Mouse (Mus musculus) heart, adult 8-10 months (tissue): ENCODE data around the gene Rptn. TPM values are rescaled to one million over a fixed set of nuclear protein-coding genes. Genes with fewer than 3 reads are reported as not detected.
"Not testable (repeated sequence)": the region's sequence is repeated elsewhere in the genome, so short reads cannot be mapped to it uniquely, and the experiment has no call there.

Experiments used
- DNase-seq: peaks from one replicate; pipeline ENCODE4 v3.0.0; 2022; ENCODE audit warnings: low spot score
- total RNA-seq, 4 experiments: library from RNA; stranded (reverse); gene quantifications; 2 replicates each; pipeline ENCODE4 v1.2.4; 2022

Rptn gene
- not detected for total RNA-seq

DNA sequence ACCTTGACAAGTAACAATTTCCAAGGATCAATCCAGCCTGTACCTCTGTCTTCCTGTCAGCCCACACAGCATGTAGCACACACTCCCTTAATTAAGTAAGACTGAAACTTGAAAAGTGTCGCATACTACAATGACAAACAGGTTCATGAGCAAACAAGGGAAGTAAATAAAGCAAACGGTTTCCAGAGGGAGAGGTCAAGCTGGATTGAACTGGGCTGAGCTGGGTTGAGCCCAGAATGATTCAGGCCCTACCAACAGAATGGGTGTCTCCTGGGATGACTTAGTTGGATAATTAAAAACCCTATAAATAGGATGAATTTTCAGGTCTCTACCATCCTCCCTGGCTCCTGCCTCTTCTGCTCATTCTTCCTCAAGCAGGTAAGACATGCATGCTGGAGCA lies at the start of gene Rptn:
Gene Rptn, plus strand, starts transcription at position 334 of the 400 bp plus-strand sequence.
- no peak for DNase-seq

- DNase-seq = no peak
These were observed 46.6 kb upstream of the Rptn start for GRCm38 (mm10) chr3:93346896-93347295.

DNA sequence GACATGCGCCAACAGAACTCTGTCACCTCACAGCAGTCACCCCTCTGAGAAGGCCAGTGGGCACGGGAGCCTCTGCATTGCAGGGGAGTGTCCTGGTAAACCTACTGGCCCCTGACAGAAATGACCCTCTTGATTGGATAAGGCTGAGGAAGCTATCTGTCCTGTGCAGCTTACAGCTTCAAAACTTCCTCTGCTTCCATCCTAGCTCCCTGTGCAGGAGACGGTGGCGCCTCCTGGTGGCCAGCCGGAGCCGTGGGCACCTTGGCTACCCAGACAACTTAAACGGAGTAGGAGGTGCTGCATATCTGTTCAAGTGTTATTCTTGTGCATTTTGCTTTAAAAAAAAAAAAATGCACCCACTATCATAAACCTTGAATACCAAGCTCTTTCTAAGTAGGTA lies 33.5 kb upstream of the Rptn start:
- no peak for DNase-seq

DNA sequence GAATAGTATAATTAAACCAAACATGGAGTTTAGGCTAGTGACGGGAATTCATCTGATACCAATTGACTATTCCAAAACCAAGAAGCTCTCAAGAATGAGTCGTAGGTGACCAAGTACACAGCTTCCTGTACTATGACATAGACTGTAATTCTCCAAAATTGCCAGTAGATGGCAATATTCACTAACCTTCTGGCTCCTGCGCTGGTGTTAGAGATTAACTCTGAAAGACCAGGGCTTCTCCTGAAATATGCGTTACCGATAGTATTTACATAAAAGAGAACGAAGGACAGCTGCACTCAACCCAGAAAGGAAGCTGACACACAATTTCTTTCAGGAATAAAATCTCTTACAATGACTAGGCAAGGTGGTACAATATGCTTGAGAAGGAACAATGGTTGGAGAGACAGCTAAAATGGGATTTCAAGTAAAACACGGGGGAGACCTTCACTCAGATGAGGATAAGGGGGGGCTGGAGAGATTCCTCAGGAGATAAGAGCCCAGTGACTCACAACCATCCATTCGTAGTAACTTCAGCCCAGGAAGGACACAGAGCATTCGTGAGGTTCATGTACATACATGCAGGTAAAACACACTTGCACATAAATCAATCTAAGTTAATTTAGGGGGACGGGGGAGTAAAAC lies 31.4 kb upstream of the Rptn start:
- DNase-seq = peak; percentile 16

DNA sequence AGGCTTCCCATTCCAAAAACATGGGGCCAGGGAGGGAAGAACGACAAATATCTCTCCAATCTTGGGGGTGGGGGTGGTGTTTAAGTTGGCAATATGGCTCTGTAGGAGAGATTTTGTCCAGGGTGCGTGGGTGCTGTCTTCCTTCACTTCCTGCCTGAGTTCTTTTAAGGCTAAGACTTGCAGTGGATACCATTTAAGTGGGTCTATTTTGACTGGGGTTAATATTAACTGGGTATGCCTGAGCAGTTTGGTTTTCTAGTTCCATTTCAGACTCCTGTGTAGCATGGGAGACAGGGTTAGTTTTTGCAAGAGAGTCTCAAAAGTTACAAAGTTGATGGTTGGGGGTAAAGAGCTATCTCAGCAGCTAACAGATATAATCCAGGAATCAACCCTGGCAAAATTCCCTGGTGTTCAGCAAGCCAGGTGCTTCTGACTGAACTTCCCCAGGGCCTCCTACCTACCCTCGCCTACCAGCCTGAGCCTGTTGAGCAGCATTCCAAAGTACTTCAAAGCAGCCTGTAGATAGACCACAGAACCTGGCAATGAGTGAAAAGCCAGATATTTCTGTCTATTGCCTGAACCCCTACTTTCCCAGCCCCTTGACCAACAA lies 26.4 kb upstream of the Rptn start:
- DNase-seq = no peak

- DNase-seq = no peak
These were observed 25.3 kb upstream of the Rptn start for GRCm38 (mm10) chr3:93368171-93368570.

DNA sequence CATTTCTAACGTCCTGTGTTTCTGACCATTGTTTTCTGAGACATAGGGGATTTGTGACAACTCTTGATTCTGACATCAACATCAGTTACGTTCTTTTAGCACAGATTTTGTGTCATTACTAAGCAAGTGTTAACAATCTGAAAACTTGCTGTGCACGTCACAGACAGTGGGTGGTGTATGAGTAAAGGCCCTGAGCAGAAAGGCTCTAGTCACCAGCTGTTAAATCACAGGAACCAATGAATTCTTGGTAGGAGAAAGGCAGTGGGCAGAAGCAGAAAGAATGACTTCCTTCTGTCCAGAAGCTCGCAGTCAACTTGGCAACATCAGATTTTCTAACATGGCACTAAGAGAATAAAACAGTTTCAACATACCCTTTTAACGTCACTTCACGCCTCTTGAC lies 20.1 kb upstream of the Rptn start:
- no peak for DNase-seq

DNA sequence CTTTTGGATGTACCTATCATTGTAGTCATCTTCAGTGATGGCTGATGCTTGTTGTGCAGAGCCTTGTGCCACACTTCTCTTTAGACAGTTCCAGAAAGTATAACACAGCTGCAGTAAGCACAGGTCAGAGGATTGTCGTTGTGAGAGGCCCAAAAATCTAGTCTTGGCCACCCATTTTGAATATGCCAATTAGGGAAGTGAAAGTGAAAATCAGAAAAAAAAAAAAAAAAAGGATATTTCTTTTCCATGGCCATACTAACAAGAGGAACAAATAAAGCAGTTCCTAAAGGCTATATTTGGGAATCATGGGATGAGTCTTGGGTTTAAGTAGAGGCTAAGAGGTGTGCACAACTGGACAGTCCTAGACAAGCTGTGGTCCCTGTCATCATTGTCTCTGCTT lies 18.3 kb upstream of the Rptn start:
- DNase-seq = no peak

- no peak for DNase-seq
These were observed 17.9 kb upstream of the Rptn start for GRCm38 (mm10) chr3:93375601-93376000.

GRCm38 (mm10) chr3:93378146-93378545 lies 15.4 kb upstream of the Rptn start:
- no peak for DNase-seq

DNA sequence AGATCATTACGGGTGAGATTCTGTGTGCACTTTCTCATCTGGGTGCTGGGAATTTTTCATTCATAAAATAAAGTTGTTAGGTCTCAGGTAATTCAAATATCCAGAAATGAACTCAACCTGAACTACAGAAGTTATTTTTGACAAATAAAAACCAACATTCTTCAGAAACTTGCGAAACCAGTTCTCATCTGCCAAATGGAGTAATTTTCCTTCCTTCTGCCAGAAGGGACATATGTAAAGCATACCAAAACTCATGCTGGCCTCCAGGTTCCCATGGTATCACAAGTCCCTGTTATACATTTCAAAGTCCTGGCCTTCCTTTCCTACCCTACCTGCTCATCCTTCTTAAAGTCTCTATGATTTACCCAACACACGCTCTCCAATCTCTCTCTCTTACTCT lies 10.4 kb downstream of the Rptn start:
- no peak for DNase-seq

DNA sequence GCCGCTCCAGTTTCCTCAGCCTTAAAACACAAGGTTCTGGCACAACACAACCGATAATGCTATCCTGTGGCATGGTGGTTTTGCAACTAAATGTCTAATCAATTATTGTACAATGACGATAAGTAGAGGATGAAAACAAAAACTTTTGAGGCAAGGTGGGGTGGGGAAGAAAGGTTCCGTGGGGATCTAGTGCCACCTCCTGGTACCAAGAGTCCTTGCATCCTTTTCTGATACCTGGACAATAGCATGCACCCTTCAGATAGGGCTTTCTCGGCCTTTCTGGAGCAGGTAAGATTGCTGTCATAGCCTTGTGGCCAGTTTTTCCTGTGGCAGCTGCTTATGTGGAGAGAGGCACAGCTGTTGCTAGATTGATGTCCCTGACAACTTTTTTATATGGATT lies 13.5 kb downstream of the Rptn start:
- DNase-seq = no peak

GRCm38 (mm10) chr3:93411905-93412304 lies 18.4 kb downstream of the Rptn start:
- DNase-seq = no peak

DNA sequence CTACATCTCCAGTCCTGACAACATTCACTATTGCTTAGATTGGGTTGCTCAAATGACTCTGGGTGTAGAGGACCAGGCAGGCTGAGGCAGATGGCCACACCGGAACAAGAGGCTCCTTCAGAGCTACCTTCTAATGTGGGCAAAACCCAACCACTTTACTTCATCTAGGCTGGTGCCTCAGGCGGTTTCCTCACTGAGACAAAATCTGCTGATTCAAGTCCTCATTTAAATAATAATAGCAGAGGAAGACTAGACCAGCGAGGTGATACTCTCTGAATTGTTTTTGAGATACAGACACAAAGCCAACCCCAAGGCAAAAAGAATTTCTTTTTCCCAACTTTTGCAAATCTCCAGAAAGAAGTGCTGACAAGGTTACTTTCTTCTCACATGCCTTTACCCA lies 38.2 kb downstream of the Rptn start:
- no peak for DNase-seq

- DNase-seq = no peak
These were observed 48.5 kb downstream of the Rptn start, which contains the start of gene Tchh for GRCm38 (mm10) chr3:93442030-93442429. Gene Tchh, plus strand, starts transcription at chr3:93442330.

DNA sequence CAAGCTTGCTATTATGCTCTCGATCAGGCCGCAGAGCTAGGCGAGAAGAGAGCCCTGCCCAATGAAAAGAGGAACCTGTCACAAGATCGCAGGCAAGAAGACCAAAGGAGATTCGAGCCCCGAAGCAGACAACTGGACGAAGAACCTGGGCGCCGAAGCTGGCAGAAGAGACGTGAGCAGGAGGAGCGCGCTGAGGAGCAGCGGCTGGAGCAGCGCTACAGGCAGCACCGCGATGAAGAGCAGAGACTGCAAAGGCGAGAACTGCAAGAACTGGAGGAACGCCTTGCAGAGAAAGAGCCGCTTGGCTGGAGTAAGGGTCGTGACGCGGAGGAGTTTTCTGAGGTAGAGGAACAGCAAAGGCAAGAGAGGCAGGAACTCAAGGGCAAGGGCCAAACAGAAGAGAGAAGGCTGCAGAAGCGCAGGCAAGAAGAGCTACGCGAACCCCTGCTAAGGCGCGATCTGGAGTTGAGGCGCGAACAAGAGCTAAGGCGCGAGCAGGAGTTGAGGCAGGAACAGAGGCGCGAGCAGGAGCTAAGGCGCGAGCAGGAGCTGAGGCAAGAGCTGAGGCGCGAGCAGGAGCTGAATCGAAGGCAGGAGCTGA lies 50.1 kb downstream of the Rptn start:
- DNase-seq = no peak

DNA sequence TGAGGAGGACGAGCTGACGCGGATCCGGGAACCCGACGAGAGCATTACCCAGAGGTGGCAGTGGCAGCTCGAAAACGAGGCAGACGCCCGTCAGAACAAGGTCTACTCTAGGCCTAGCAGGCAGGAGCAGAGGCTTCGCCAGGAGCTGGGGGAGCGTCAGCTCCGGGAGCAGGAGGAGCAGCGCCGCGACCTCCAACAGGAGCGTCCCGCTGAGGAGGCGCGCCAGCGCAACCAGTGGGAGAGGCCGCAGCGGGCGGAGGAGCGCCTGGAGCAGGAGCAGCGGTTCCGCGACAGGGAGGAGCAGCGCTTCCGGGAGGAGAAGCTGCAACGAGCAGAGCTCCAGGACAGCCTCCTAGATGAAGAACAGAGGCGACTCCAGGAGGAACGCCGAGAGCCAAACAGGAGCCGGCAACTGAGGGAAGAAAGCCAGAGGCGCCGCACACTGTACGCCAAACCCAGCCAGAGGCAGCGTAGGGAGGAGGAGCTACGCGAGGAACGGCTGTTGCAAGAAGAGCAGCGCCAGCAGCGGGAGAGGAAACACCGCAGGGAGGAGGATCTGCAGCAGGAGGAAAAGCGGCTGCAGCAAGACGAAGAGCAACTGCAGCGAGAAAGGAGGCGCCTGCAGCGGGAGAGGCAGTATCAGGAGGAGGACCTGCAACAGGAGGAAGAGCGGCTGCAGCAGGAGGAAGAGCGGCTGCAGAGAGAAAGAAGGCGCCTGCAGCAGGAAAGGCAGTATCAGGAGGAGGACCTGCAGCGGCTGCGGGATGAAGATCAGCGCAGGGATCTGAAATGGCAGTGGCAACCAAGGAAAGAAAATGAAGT lies 51.1 kb downstream of the Rptn start:
- DNase-seq = peak; percentile 47

DNA sequence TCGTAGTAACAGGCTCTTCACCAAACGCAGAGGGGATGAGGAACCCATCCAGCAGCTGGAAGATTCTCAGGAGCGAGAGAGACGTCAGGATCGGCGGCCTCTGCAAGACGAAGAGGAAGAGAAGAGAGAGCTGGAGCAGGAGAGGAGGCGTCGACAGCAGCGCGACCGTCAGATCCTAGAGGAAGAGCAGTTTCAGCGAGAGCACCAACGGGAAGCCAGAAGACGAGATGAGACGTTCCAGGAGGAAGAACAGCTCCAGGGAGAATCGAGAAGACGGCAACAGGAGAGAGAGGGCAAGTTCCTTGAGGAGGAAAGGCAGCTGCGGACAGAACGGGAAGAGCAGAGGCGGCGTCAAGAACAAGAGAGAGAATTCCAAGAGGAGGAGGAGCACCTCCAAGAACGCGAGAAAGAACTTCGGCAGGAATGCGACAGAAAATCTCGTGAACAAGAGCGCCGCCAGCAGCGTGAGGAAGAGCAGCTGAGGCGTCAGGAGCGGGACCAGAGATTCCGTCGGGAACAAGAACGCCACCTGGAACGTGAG lies 51.7 kb downstream of the Rptn start:
- no peak for DNase-seq

GRCm38 (mm10) chr3:93446128-93446755 lies 52.7 kb downstream of the Rptn start:
- DNase-seq = no peak

DNA sequence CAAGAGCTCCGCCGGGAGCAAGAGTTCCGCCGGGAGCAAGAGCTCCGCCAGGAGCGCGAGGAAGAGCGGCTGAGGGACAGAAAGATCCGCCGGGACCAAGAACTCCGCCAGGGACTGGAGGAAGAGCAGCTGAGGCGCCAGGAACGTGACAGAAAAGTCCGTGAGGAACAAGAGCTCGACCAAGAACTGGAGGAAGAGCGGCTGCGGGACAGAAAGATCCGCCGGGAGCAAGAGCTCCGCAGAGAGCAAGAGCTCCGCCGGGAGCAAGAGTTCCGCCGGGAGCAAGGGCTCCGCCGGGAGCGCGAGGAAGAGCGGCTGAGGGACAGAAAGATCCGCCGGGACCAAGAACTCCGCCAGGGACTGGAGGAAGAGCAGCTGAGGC lies 53.2 kb downstream of the Rptn start:
- not testable (repeated sequence) for DNase-seq

GRCm38 (mm10) chr3:93447138-93447841 lies 53.8 kb downstream of the Rptn start:
- DNase-seq = peak; percentile 12
